Mouse (Mus musculus) bone marrow macrophage, adult 2 months (primary cell): Measurements from ENCODE around the gene Edem3.

Experiments used
- CTCF ChIP-seq: IDR thresholded peaks from 2 replicates; pipeline ENCODE4 v1.5.1; 2012; ENCODE audit warnings: low read depth, mild to moderate bottlenecking, low read length, moderate library complexity
- POLR2A ChIP-seq: IDR thresholded peaks from 2 replicates; pipeline ENCODE4 v1.6.1; 2012; ENCODE audit warnings: mild to moderate bottlenecking, low read depth, low read length, borderline replicate concordance

DNA sequence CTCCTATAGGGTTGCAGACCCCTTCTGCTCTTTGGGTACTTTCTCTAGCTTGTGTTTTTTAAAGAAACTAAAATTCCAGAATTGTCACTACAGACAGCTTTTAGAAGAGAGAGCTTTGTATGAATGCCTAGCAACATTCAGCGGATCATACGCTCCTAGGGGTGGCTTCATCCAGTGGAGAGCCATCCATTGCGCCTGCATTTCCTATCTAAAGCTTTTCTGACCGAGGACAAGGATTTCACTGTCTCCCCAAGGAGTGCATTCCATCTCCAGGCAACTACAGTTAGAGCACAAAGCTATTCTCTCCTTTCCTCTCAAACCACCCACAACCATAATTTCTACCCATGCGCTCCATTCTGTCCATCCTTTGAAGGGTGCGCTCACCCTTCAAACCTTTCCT, 28.8 kb upstream of the Edem3 start:
- TF ChIP-seq POLR2A (no peak), CTCF (no peak)
